Mouse (Mus musculus) embryo, embryonic 10.5 days (tissue): ENCODE results near the gene Ints4.

ENCODE experiments used
- DNase-seq: peaks from one replicate; pipeline ENCODE4 v3.0.0-alpha.2; 2015; ENCODE audit warnings: low spot score

The Ints4 gene

DNA sequence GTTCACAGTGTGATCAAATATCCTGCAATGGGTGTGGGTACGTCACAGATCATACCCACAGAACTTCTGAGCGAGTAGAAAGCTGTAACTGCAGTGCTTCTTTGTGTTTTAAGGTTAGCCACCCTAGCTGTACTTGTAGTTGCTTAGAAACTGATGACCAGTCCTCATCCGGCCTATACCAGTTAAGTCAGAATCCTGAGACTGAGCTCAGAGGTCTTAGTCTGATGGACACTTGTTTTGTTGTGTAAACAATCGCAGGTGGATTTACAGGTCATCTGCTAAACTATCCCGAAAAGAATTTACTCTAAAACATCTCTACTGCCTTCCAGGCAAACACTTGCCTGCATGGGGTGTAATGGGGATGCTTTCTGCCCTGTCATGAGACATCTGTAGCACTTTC, 55.8 kb downstream of the Ints4 start:
- no peak for DNase-seq

DNA sequence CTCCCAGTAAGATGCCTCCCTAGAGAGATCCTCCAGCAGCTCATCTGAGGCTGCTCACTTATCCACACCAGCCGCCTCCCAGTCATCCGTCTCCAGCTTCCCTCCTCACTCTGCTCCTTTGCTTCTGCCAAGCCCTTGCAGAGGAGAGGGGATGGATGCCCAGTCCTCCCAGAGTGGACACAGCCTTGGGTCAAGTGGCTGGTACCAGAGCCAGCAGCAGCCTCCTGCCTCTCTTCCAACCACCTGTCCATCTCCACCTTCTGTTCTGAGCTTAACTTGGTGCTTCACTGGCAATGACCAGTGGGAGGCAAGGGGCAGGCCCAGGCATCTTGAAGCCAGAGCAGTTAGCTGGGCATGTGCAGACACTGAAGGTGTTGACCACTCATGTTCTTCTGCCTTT, 65.7 kb downstream of the Ints4 start:
- DNase-seq = no peak

- DNase-seq = no peak
Measured at GRCm38 (mm10) chr7:97549301-97549700, 68.5 kb downstream of the Ints4 start.

GRCm38 (mm10) chr7:97550673-97551072, 69.9 kb downstream of the Ints4 start:
- DNase-seq = no peak

DNA sequence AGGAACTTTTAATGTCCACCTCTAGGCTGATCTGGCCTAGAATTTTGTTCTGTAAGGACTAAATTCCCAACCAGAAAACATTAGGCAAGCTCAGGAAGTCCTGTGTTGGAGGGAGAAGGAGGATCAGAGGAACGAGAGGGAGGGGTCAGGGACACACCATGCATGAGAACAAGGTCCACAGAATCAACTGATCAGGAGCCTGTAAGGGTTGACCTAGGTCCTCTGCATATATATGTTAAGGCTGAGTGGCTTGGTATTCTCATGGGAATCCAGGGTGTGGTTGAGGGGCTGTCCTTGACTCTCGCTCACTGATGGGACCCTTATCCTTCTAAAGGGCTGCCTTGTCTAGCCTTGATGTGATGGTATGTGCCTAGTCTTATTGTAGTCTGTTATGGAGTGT, 82.8 kb downstream of the Ints4 start:
- no peak for DNase-seq

- no peak for DNase-seq
Measured at GRCm38 (mm10) chr7:97569372-97569771, 88.6 kb downstream of the Ints4 start.

DNA sequence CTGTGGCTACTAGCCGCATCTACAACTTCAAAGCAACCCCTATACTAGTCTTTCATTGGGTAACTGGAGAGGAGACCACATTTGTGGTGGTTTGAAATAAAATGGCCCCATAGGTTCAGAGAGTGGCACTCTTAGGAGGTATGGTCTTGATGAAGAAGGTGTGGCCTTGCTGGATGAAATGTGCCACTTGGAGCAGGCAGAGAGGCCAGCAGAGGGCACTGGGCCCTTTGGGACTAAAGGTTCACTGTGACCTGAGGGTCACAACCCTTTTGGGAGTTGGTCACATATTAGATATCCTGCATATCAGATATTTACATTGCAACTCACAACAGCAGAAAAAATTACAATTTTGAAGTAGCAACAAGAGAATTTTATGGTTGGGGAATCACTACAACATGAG, 89.6 kb downstream of the Ints4 start:
- peak; percentile 6 for DNase-seq

DNA sequence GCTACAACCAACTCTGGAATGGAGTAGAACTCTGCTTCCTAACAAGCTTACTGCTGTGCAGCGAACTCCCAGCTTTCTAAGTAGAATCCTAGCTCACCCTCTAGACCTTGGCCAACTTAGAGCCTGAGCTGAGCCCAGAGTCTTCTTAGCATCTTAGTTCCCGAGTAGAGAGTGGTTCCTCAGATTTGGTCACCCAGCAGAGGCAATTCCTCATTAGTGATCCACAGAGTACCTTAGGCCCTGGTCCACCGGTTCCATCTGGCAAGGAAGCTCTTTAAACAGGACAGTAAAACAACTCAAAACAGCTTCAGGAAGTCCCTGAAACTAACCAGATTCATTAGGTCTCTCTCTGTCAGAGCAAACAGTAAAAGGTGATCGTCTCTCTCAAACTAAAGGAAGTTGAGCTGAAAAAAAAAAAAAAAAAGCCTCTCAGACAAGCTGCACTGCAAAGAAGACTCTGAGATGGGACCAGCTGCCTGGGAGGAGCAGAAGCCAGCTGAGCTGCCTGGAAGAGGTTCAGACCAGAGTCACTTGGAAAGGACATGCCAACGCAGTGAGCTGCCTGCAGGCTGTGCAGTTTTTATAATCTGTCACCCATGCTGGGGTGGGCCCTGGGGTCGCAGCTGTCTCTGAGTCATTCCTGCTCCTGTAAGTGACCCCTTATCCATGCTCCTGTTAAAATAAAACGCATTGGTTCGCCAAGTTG, 97.8 kb downstream of the Ints4 start:
- DNase-seq = peak; percentile 36

DNA sequence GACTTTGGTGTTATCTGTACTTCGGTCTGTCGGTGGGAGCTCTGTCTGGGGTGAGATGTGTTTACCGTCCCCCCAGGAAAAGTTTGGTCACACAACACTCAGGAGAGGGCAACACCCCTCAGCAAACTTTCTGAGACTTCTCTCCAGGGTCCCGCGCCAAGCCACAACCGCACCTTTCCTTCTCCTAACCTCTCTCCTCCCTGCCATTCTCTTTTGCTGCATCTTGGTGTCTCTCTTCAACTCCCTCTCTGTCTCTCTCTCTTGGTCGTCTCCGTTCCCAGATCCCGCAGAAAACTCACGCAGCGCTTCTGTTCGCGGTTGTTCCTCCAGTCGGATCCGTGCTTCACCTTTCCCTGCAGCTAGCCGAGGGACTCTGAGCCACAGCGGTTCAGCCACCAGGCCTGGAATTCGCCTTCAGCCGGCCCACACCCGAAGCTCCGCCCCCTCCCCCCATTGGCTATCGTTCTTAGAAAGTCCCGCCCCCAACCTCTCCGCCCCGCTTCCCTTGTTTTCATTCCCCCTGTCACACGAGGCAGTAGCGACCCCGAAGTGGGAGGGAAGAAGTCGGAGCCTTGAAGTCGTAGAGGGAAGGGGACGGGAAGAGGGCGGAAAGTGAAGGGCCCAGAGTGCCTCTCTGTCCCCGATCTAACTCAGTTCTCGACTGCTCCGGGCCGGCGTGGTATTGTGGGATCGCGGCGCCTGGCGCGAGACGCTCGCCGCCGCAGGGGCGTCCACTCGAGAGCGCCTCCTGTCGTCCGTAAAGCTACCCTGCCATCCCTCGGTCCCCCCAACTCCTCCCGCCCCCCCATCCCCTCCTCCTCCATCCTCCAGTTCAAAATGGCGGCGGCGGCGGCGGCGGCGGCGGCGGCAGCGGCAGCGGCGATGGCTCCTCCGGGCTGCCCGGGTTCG, 98.6 kb downstream of the Ints4 start, which contains the start of the genes Aamdc and Rsf1:
Gene Aamdc, minus strand, starts transcription at position 431 of the 909 bp plus-strand sequence.
Gene Rsf1, plus strand, starts transcription at position 823 of the 909 bp plus-strand sequence.
- peak; percentile 99 for DNase-seq

- DNase-seq = no peak
Measured at GRCm38 (mm10) chr7:97579976-97580842, 99.5 kb downstream of the Ints4 start.

GRCm38 (mm10) chr7:97580843-97581214, 100.1 kb downstream of the Ints4 start:
- DNase-seq = peak; percentile 90

GRCm38 (mm10) chr7:97588506-97588905, 107.8 kb downstream of the Ints4 start:
- no peak for DNase-seq

DNA sequence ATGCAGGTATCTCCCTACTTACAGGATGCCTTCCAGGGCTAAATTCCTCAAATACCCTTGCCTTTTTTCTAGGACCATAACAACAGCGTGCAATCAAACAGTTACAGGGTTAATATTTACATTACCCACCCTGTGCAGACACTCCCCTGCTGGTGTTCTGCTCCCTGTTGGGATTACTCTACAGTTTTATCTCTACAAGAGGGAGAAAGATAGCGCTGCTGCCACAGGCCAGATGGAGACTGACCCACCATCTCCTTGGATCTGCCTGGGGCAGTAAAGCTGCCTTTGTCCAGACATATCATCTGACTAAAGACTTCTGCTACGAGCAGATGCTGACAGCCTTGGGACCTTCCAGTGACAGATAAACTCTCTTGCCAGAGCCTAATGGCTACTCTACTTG, 109.7 kb downstream of the Ints4 start:
- DNase-seq = peak; percentile 11
